Mouse (Mus musculus): ENCODE data around the gene Ptbp3.

DNA sequence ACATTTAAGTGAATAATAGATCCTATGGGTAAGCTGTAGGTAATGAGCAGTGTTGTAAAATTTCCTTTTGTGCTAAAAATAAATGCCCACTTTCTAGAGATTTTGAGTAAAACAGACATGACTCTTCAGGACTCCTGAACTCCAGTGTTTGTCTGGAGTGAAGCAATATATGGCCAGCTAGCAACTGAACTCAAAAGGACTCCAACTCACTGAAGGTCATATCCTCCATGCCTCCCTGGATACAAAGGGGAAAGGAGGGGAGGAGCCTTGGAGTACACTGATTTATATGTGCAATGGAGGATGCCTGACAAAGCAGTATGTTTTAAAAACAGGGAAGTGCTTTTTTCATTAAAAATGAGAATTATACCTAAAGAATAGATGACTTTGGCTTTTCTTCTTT is 77.9 kb downstream of the Ptbp3 start:
- no peak for TF ChIP-seq CTCF (IDR thresholded peaks at IDR 0.05)
- no peak for TF ChIP-seq EP300 (IDR thresholded peaks at IDR 0.05)
